Mouse (Mus musculus) G1E (cell line): Measurements from ENCODE around the gene Iqschfp. TPM values are rescaled to one million over a fixed set of nuclear protein-coding genes. Genes with fewer than 3 reads are reported as not detected.

Experiments
- ATAC-seq: 2 replicates; pipeline ENCODE4 v1.8.0; 2016; ENCODE audit warnings: mild to moderate bottlenecking; ENCODE audit not compliant: insufficient number of reproducible peaks, poor library complexity, low FRiP score, severe bottlenecking; ENCODE audit errors: extremely low read depth
- DNase-seq: peaks from one replicate; pipeline ENCODE4 v3.0.0; 2012; ENCODE audit warnings: low spot score
- H3K27me3 ChIP-seq: 2 replicates; pipeline ENCODE4 v1.6.1; 2012; ENCODE audit warnings: mild to moderate bottlenecking, low read length, inconsistent platforms; ENCODE audit not compliant: insufficient read depth
- H3K36me3 ChIP-seq: replicated peaks from 2 replicates; pipeline ENCODE3; 2012; ENCODE audit warnings: mild to moderate bottlenecking, inconsistent platforms
- H3K4me1 ChIP-seq: 2 replicates; pipeline ENCODE4 v1.6.1; 2012; ENCODE audit warnings: low read depth, low read length, inconsistent platforms, mixed read lengths; ENCODE audit not compliant: insufficient read depth
- H3K4me3 ChIP-seq: 2 replicates; pipeline ENCODE4 v1.5.1; 2012; ENCODE audit warnings: low read depth, mild to moderate bottlenecking, inconsistent platforms, low read length, moderate library complexity, mixed read lengths
- H3K9me3 ChIP-seq: replicated peaks from 2 replicates; pipeline ENCODE4 v1.6.1; 2012; ENCODE audit warnings: inconsistent platforms
- CTCF ChIP-seq: IDR thresholded peaks from 2 replicates; pipeline ENCODE4 v1.5.1; 2012; ENCODE audit warnings: low read depth, low read length, inconsistent platforms, mixed read lengths
- GATA1 ChIP-seq: IDR thresholded peaks from 2 replicates; pipeline ENCODE4 v1.6.1; 2012; ENCODE audit warnings: borderline replicate concordance, low read length, inconsistent platforms, mixed read lengths
- GATA2 ChIP-seq: IDR thresholded peaks from 2 replicates; pipeline ENCODE4 v1.6.1; 2012; ENCODE audit warnings: low read depth, low read length, inconsistent platforms, borderline replicate concordance
- POLR2AphosphoS5 ChIP-seq: IDR thresholded peaks from 2 replicates; pipeline ENCODE4 v1.6.1; 2012; ENCODE audit warnings: low read depth, low read length, inconsistent platforms; ENCODE audit not compliant: insufficient replicate concordance
- TAL1 ChIP-seq: conservative IDR thresholded peaks from 2 replicates; pipeline ENCODE4 v1.6.1; 2012; ENCODE audit warnings: low read depth, low read length, inconsistent platforms, mixed read lengths
- polyA plus RNA-seq: library from polyadenylated mRNA; stranded (reverse); fragments of >175 nt; gene quantifications from 2 replicates; pipeline ENCODE4 v1.2.3, GENCODE M21; 2012
- total RNA-seq, 2 experiments: library from RNA; stranded (forward) in 1 of 2; stranded (reverse) in 1 of 2; fragments of 200-1000 nt in 1 of 2; fragments of >200 nt in 1 of 2; fragmentation: Nextera tagmentation in 1 of 2; gene quantifications; 2 replicates each; pipeline ENCODE4 v1.2.3; 2014 to 2017

The Iqschfp gene
- total and polyA plus RNA-seq, 3 experiments: not detected

- H3K36me3 ChIP-seq: no peaks in the 10 kb centered on the region
- no peaks in the 10 kb centered on the region for H3K27me3 ChIP-seq
- TF ChIP-seq CTCF: no peak
- TF ChIP-seq POLR2AphosphoS5: no peak
- TF ChIP-seq GATA2: no peak
- no peak for TF ChIP-seq TAL1
- no peak for TF ChIP-seq GATA1
- DNase-seq (no peak), ATAC-seq (no peak)
- no peak overlapping the region for H3K4me3 ChIP-seq
- no peaks in the 10 kb centered on the region for H3K4me1 ChIP-seq
- peaks cover 37% of the 10 kb centered on the region for H3K9me3 ChIP-seq
Observed at GRCm38 (mm10) chr3:68506769-68507318, 614.8 kb downstream of the Iqschfp start.

GRCm38 (mm10) chr3:68508629-68509028, 616.6 kb downstream of the Iqschfp start:
- no peak for ATAC-seq
- no peaks in the 10 kb centered on the region for H3K36me3 ChIP-seq
- no peak overlapping the region for H3K4me3 ChIP-seq
- peaks cover 50% of the 10 kb centered on the region for H3K9me3 ChIP-seq
- TF ChIP-seq TAL1 (no peak), POLR2AphosphoS5 (no peak), GATA2 (no peak), GATA1 (no peak), CTCF (no peak)
- no peak for DNase-seq
- no peaks in the 10 kb centered on the region for H3K4me1 ChIP-seq
- H3K27me3 ChIP-seq: no peaks in the 10 kb centered on the region

- Histone ChIP-seq H3K36me3 (no peaks in the 10 kb centered on the region), H3K4me1 (no peaks in the 10 kb centered on the region), H3K4me3 (no peak overlapping the region), H3K27me3 (no peaks in the 10 kb centered on the region), H3K9me3 (peaks cover 59% of the 10 kb centered on the region)
- ATAC-seq: no peak
- no peak for DNase-seq
- TF ChIP-seq TAL1: no peak
Observed at GRCm38 (mm10) chr3:68510872-68511271, 618.8 kb downstream of the Iqschfp start.

GRCm38 (mm10) chr3:68511744-68512143, 619.7 kb downstream of the Iqschfp start:
- TF ChIP-seq TAL1: no peak
- TF ChIP-seq POLR2AphosphoS5: no peak
- TF ChIP-seq GATA1: no peak
- no peak for TF ChIP-seq GATA2
- TF ChIP-seq CTCF: no peak
- Histone ChIP-seq H3K4me3 (no peak overlapping the region), H3K36me3 (no peaks in the 10 kb centered on the region), H3K4me1 (no peaks in the 10 kb centered on the region), H3K27me3 (no peaks in the 10 kb centered on the region), H3K9me3 (peaks cover 60% of the 10 kb centered on the region)
- DNase-seq (no peak), ATAC-seq (no peak)

- peaks cover 55% of the 10 kb centered on the region for H3K9me3 ChIP-seq
- no peaks in the 10 kb centered on the region for H3K36me3 ChIP-seq
- no peaks in the 10 kb centered on the region for H3K27me3 ChIP-seq
- ATAC-seq: no peak
- no peak overlapping the region for H3K4me3 ChIP-seq
- TF ChIP-seq TAL1: no peak
- TF ChIP-seq CTCF: no peak
- no peak for TF ChIP-seq GATA2
- no peak for TF ChIP-seq POLR2AphosphoS5
- no peak for TF ChIP-seq GATA1
- no peak for DNase-seq
- no peaks in the 10 kb centered on the region for H3K4me1 ChIP-seq
Observed at GRCm38 (mm10) chr3:68512327-68512726, 620.3 kb downstream of the Iqschfp start.

GRCm38 (mm10) chr3:68513340-68514119, 621.5 kb downstream of the Iqschfp start:
- Histone ChIP-seq H3K9me3 (peaks cover 55% of the 10 kb centered on the region), H3K36me3 (no peaks in the 10 kb centered on the region), H3K4me1 (no peaks in the 10 kb centered on the region), H3K27me3 (no peaks in the 10 kb centered on the region), H3K4me3 (no peak overlapping the region)
- DNase-seq (no peak), ATAC-seq (no peak)
- TF ChIP-seq POLR2AphosphoS5 (no peak), GATA2 (no peak), TAL1 (no peak), CTCF (no peak), GATA1 (no peak)
